Mouse (Mus musculus): Measurements from ENCODE around the gene Bend6. TPM values are rescaled to one million over a fixed set of nuclear protein-coding genes. Genes with fewer than 3 reads are reported as not detected.
"Not testable (repeated sequence)": the region's sequence is repeated elsewhere in the genome, so short reads cannot be mapped to it uniquely, and the experiment has no call there.

The Bend6 gene
- polyA plus RNA-seq, 2 experiments: 0.47 to 0.49 TPM

DNA sequence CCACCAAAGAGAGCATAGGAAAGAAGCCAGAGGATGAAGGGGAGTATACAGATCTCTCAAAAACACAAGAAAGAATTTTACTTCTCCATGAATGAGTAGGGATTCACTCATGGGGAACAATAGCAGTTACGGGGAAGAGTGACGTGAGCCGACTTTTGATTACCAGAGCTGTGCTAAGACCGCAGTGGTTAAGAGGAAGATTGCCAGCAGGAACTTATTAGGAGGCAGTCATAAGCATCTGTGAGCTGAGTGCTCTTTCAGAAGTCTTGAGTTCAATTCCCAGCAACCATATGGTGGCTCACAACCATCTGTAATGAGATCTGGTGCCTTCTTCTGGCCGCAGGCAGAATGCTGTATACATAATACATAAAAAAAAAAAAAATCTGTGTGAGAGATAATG is 34.1 kb downstream of the Bend6 start:
- WGBS (ENCODE audit: insufficient replicate concordance): 63% methylated on average over 5 of the region's 5 CpGs
- Histone ChIP-seq H3K27ac (no peak overlapping the region), H3K9me3 (ENCODE audit: control insufficient read depth, low read length) (no peaks in the 10 kb centered on the region), H3K36me3 (replicated peaks; ENCODE audit: control insufficient read depth, insufficient read depth, low read depth) (no peaks in the 10 kb centered on the region), H3K4me3 (ENCODE audit: insufficient read depth in 1 of 2, low read depth in 2 of 2, low read length in 2 of 2) (no peak overlapping the region), H3K9ac (replicated peaks) (no peak overlapping the region), H3K4me1 (replicated peaks; ENCODE audit: control insufficient read depth in 2 of 2, insufficient read depth in 2 of 2, low read length in 1 of 2) (no peaks in the 10 kb centered on the region), H3K4me2 (ENCODE audit: low read depth) (no peak overlapping the region), H3K27me3 (ENCODE audit: control insufficient read depth, insufficient read depth, low read length) (no peaks in the 10 kb centered on the region)
- DNase-seq (ENCODE audit: low read depth in 3 of 3, low spot score in 3 of 3) (no peak), ATAC-seq (ENCODE audit: insufficient read depth) (no peak)
- TF ChIP-seq CTCF (IDR thresholded peaks at IDR 0.05; ENCODE audit: low read depth) (no peak), EP300 (IDR thresholded peaks at IDR 0.05; ENCODE audit: low read depth) (no peak)

DNA sequence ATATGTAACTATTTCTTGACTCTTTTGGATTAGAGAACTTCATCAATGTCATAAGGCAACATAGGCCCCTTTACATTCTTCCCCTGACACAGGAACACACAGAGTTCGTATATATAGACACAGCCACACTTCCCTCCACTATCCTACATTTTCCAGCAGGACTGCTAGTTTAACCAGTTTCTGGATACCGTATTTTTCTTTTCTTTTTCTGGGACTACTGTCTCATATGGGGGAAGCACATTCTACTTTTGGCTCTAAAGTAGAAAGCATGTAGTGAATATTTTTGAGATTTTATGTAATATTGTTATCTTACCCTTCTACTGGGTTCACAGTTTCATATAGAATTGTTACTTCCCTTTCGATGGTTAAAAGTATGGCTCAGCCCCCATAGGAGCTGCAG is 38.2 kb downstream of the Bend6 start:
- H3K9ac ChIP-seq (replicated peaks): no peak overlapping the region
- H3K36me3 ChIP-seq (replicated peaks; ENCODE audit: control insufficient read depth, insufficient read depth, low read depth): no peaks in the 10 kb centered on the region
- WGBS (ENCODE audit: insufficient replicate concordance): 48% methylated on average over 3 of the region's 3 CpGs
- H3K27me3 ChIP-seq (ENCODE audit: control insufficient read depth, insufficient read depth, low read length): no peaks in the 10 kb centered on the region
- H3K4me1 ChIP-seq (replicated peaks; ENCODE audit: control insufficient read depth in 2 of 2, insufficient read depth in 2 of 2, low read length in 1 of 2): no peaks in the 10 kb centered on the region
- no peak overlapping the region for H3K4me3 ChIP-seq (ENCODE audit: insufficient read depth in 1 of 2, low read depth in 2 of 2, low read length in 2 of 2)
- H3K27ac ChIP-seq: no peak overlapping the region
- DNase-seq (ENCODE audit: low read depth in 3 of 3, low spot score in 3 of 3) (no peak), ATAC-seq (ENCODE audit: insufficient read depth) (no peak)
- H3K4me2 ChIP-seq (ENCODE audit: low read depth): no peak overlapping the region
- no peaks in the 10 kb centered on the region for H3K9me3 ChIP-seq (ENCODE audit: control insufficient read depth, low read length)
- TF ChIP-seq CTCF (IDR thresholded peaks at IDR 0.05; ENCODE audit: low read depth): no peak
- no peak for TF ChIP-seq EP300 (IDR thresholded peaks at IDR 0.05; ENCODE audit: low read depth)

DNA sequence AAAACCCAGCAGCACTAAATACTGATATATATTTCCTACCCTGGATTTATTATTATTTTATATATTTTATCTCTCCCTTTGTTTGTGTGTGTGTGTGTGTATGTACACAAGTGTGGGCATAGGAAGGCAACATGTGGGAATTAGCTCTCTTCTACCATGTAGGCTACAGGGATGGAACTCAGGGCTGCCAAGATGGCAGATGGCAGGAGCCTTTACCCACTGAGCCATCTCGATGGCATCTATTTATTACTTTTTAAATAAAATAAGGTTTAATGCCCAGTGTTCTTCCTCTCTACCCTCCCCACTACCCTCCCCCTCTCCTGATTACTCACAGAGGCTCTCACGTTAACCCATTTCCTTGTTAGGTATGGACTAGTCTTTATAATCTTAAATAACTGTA is 38.6 kb downstream of the Bend6 start:
- no peak for TF ChIP-seq CTCF (IDR thresholded peaks at IDR 0.05; ENCODE audit: low read depth)
- no peak for TF ChIP-seq EP300 (IDR thresholded peaks at IDR 0.05; ENCODE audit: low read depth)
- no peaks in the 10 kb centered on the region for H3K36me3 ChIP-seq (replicated peaks; ENCODE audit: control insufficient read depth, insufficient read depth, low read depth)
- no peak overlapping the region for H3K4me2 ChIP-seq (ENCODE audit: low read depth)
- no peak for ATAC-seq (ENCODE audit: insufficient read depth)
- no peak overlapping the region for H3K9ac ChIP-seq (replicated peaks)
- no peaks in the 10 kb centered on the region for H3K9me3 ChIP-seq (ENCODE audit: control insufficient read depth, low read length)
- H3K27ac ChIP-seq: no peak overlapping the region
- H3K27me3 ChIP-seq (ENCODE audit: control insufficient read depth, insufficient read depth, low read length): no peaks in the 10 kb centered on the region
- WGBS (ENCODE audit: insufficient replicate concordance): 56% methylated on average over 2 of the region's 2 CpGs
- DNase-seq (ENCODE audit: low read depth in 3 of 3, low spot score in 3 of 3): no peak
- no peaks in the 10 kb centered on the region for H3K4me1 ChIP-seq (replicated peaks; ENCODE audit: control insufficient read depth in 2 of 2, insufficient read depth in 2 of 2, low read length in 1 of 2)
- no peak overlapping the region for H3K4me3 ChIP-seq (ENCODE audit: insufficient read depth in 1 of 2, low read depth in 2 of 2, low read length in 2 of 2)

DNA sequence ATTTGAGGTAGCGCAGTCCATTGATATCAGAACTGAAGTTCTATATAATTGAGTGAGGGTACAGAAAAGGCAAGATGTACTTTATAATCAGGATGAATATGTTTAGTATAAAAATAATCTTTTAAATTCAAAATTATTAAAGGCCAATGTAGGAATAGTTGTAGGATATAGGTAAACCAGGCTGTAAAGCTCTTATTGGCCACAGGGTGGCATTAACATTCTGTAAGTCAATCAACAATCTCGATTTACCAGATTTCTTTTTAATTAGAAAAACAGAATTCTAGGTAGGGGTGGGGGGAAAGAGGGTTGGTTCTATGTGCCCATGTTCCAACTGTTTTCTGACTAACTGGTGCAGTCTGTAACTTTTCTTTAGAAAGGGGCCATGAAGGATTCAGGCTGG is 60.8 kb downstream of the Bend6 start:
- DNase-seq (ENCODE audit: low read depth in 3 of 3, low spot score in 3 of 3) (no peak), ATAC-seq (ENCODE audit: insufficient read depth) (no peak)
- 77% methylated on average over 2 of the region's 2 CpGs for WGBS (ENCODE audit: insufficient replicate concordance)

DNA sequence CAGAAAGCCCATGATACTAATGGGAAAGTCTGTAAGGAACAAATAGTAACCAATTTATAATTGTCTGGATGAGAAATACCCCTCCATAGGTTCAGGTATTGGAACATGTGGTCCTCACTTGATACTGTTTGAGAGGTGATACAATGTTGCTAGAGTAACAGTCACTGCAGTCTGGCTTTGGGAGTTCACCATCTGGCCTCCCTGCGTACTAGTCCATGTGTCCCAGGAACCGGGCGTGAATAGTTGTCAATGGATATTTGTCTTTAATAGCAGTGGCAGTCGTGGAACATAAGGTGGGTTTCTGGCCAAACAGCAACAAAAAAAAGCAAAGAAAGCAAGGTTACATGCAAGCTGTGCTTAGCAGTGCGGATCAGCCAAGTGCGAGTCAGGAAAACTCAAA is 63.8 kb downstream of the Bend6 start:
- no peak for TF ChIP-seq EP300 (IDR thresholded peaks at IDR 0.05; ENCODE audit: low read depth)
- TF ChIP-seq CTCF (IDR thresholded peaks at IDR 0.05; ENCODE audit: low read depth): no peak
- WGBS (ENCODE audit: insufficient replicate concordance): 63% methylated on average over 6 of the region's 6 CpGs
- no peak overlapping the region for H3K4me3 ChIP-seq (ENCODE audit: insufficient read depth in 1 of 2, low read depth in 2 of 2, low read length in 2 of 2)

More for the DNA sequence above, 60.8 kb downstream of the Bend6 start:
- H3K9ac ChIP-seq (replicated peaks): no peak overlapping the region
- no peak overlapping the region for H3K27ac ChIP-seq
- TF ChIP-seq CTCF (IDR thresholded peaks at IDR 0.05; ENCODE audit: low read depth) (no peak), EP300 (IDR thresholded peaks at IDR 0.05; ENCODE audit: low read depth) (no peak)
- no peaks in the 10 kb centered on the region for H3K9me3 ChIP-seq (ENCODE audit: control insufficient read depth, low read length)
- H3K4me3 ChIP-seq (ENCODE audit: insufficient read depth in 1 of 2, low read depth in 2 of 2, low read length in 2 of 2): no peak overlapping the region
- no peaks in the 10 kb centered on the region for H3K4me1 ChIP-seq (replicated peaks; ENCODE audit: control insufficient read depth in 2 of 2, insufficient read depth in 2 of 2, low read length in 1 of 2)
- H3K27me3 ChIP-seq (ENCODE audit: control insufficient read depth, insufficient read depth, low read length): no peaks in the 10 kb centered on the region
- H3K36me3 ChIP-seq (replicated peaks; ENCODE audit: control insufficient read depth, insufficient read depth, low read depth): no peaks in the 10 kb centered on the region
- no peak overlapping the region for H3K4me2 ChIP-seq (ENCODE audit: low read depth)

DNA sequence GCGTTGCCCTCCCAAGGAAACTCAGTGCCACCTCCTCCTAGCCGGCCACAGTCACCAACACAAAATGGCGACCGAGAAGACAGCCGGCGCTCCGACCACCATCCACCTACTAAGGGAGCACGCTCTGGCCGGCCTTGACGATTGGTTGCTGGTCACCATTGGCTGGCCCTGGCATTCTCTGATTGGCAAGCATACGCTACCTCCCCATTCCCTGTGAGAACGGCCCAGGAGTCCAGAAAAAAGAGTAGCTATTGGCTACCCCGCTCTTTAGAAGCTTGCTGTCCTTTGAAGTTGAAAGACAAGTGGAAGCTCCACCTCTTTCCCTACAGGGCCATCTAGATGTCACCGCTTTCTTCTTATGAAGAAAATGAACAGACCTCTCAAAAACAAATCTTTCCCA is 68.7 kb downstream of the Bend6 start:
- not testable (repeated sequence) for H3K9ac ChIP-seq (replicated peaks); H3K36me3 ChIP-seq (replicated peaks; ENCODE audit: control insufficient read depth, insufficient read depth, low read depth); H3K4me3 ChIP-seq (ENCODE audit: insufficient read depth in 1 of 2, low read depth in 2 of 2, low read length in 2 of 2); ATAC-seq (ENCODE audit: insufficient read depth); H3K27ac ChIP-seq; H3K4me1 ChIP-seq (replicated peaks; ENCODE audit: control insufficient read depth in 2 of 2, insufficient read depth in 2 of 2, low read length in 1 of 2); DNase-seq (ENCODE audit: low read depth in 3 of 3, low spot score in 3 of 3); H3K27me3 ChIP-seq (ENCODE audit: control insufficient read depth, insufficient read depth, low read length); H3K4me2 ChIP-seq (ENCODE audit: low read depth); H3K9me3 ChIP-seq (ENCODE audit: control insufficient read depth, low read length)
- WGBS (ENCODE audit: insufficient replicate concordance): 83% methylated on average over 14 of the region's 14 CpGs

More for the DNA sequence above, 63.8 kb downstream of the Bend6 start:
- Histone ChIP-seq H3K4me2 (ENCODE audit: low read depth) (no peak overlapping the region), H3K9me3 (ENCODE audit: control insufficient read depth, low read length) (no peaks in the 10 kb centered on the region), H3K9ac (replicated peaks) (no peak overlapping the region), H3K4me1 (replicated peaks; ENCODE audit: control insufficient read depth in 2 of 2, insufficient read depth in 2 of 2, low read length in 1 of 2) (no peaks in the 10 kb centered on the region), H3K36me3 (replicated peaks; ENCODE audit: control insufficient read depth, insufficient read depth, low read depth) (no peaks in the 10 kb centered on the region), H3K27me3 (ENCODE audit: control insufficient read depth, insufficient read depth, low read length) (no peaks in the 10 kb centered on the region), H3K27ac (no peak overlapping the region)
- ATAC-seq (ENCODE audit: insufficient read depth): no peak
- DNase-seq (ENCODE audit: low read depth in 3 of 3, low spot score in 3 of 3): no peak
